Mouse (Mus musculus) activated CD4-positive, CD25-positive, alpha-beta regulatory T cell, adult 4 months (primary cell): ENCODE data around the gene Asb4. TPM values are rescaled to one million over a fixed set of nuclear protein-coding genes. Genes with fewer than 3 reads are reported as not detected.
"Not testable (repeated sequence)": the region's sequence is repeated elsewhere in the genome, so short reads cannot be mapped to it uniquely, and the experiment has no call there.

ENCODE experiments used
- ATAC-seq: one replicate; pipeline ENCODE4 v1.8.0; 2017
- polyA plus RNA-seq, 2 experiments: library from polyadenylated mRNA; unstranded; fragments of 100-300 nt; shearing (Covaris generic); gene quantifications; one replicate each; pipeline ENCODE4 v1.2.1; 2017

The Asb4 gene
- polyA plus RNA-seq: not detected

GRCm38 (mm10) chr6:5383336-5384177, at the start of gene Asb4:
Gene Asb4, plus strand, starts transcription at chr6:5383386.
- no peak for ATAC-seq

GRCm38 (mm10) chr6:5334021-5334420, 49.2 kb upstream of the Asb4 start:
- no peak for ATAC-seq

GRCm38 (mm10) chr6:5336016-5336415, 47.2 kb upstream of the Asb4 start:
- ATAC-seq: not testable (repeated sequence)

GRCm38 (mm10) chr6:5338781-5339180, 44.4 kb upstream of the Asb4 start:
- ATAC-seq: not testable (repeated sequence)

- ATAC-seq: not testable (repeated sequence)
Observed at GRCm38 (mm10) chr6:5339283-5339682, 43.9 kb upstream of the Asb4 start.

GRCm38 (mm10) chr6:5344255-5344654, 38.9 kb upstream of the Asb4 start:
- no peak for ATAC-seq

GRCm38 (mm10) chr6:5357873-5358272, 25.3 kb upstream of the Asb4 start:
- no peak for ATAC-seq

- no peak for ATAC-seq
Observed at GRCm38 (mm10) chr6:5360402-5360801, 22.8 kb upstream of the Asb4 start.

- ATAC-seq: no peak
Observed at GRCm38 (mm10) chr6:5361987-5362386, 21.2 kb upstream of the Asb4 start.

- ATAC-seq: no peak
Observed at GRCm38 (mm10) chr6:5365845-5366244, 17.3 kb upstream of the Asb4 start.

GRCm38 (mm10) chr6:5376884-5377283, 6.3 kb upstream of the Asb4 start:
- no peak for ATAC-seq

GRCm38 (mm10) chr6:5379048-5379447, 4.1 kb upstream of the Asb4 start:
- ATAC-seq: no peak

GRCm38 (mm10) chr6:5379781-5380623, 3.2 kb upstream of the Asb4 start:
- ATAC-seq: no peak

- ATAC-seq: no peak
Observed at GRCm38 (mm10) chr6:5380624-5381252, 2.4 kb upstream of the Asb4 start.

- ATAC-seq: no peak
Observed at GRCm38 (mm10) chr6:5381918-5382582, 1.1 kb upstream of the Asb4 start.

- ATAC-seq: peak; percentile 70
Observed at GRCm38 (mm10) chr6:5382583-5383215, 487 bp upstream of the Asb4 start.

GRCm38 (mm10) chr6:5384178-5384490, 948 bp downstream of the Asb4 start:
- no peak for ATAC-seq

- no peak for ATAC-seq
Observed at GRCm38 (mm10) chr6:5385161-5385640, 2.0 kb downstream of the Asb4 start.

- ATAC-seq: no peak
Observed at GRCm38 (mm10) chr6:5386486-5386885, 3.3 kb downstream of the Asb4 start.

GRCm38 (mm10) chr6:5387396-5387795, 4.2 kb downstream of the Asb4 start:
- ATAC-seq: no peak

- no peak for ATAC-seq
Observed at GRCm38 (mm10) chr6:5390298-5390697, 7.1 kb downstream of the Asb4 start.

- no peak for ATAC-seq
Observed at GRCm38 (mm10) chr6:5390952-5391351, 7.8 kb downstream of the Asb4 start.
